Mouse (Mus musculus) bone marrow, adult 2 months (tissue): ENCODE measurements around the gene Far1.
A peak's percentile ranks its signal among the peaks of the same experiment; 100 is the strongest.

Experiments
- CTCF ChIP-seq: fragments of 200-500 bp; IDR thresholded peaks from 2 replicates; pipeline ENCODE4 v1.5.1; 2011; ENCODE audit warnings: low read length, control low read depth; ENCODE audit not compliant: control insufficient read depth, insufficient read depth
- POLR2A ChIP-seq: fragments of 200-500 bp; IDR thresholded peaks from 2 replicates; pipeline ENCODE4 v1.6.1; 2011; ENCODE audit warnings: low read depth, mild to moderate bottlenecking, control low read depth, low read length, borderline replicate concordance; ENCODE audit not compliant: control insufficient read depth

GRCm38 (mm10) chr7:113594363-113594762 lies 80.7 kb downstream of the Far1 start:
- TF ChIP-seq CTCF, result peak; percentile 68
- TF ChIP-seq POLR2A, result no peak
